Mouse (Mus musculus): ENCODE measurements around the gene Dock1.

Gene Dock1

DNA sequence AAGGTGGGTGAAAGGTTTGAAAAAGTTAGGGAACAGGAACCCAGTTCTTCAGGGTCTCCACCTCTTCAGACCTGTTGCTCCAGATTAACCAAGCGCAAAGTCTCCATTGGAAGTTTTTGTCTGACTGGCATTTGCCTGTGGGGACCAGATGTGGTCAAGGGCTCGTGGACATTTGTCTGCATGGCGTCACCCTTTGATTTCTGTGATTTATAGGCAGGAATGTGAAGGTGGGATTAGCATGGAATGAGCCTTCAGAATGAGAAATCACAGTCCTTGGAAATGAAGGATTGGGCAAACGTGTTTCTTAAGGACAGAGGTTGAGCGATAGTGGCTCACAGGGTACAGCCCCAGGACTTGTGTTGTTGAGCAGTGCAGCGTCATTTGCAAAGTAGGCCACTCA is 17.9 kb downstream of the Dock1 start:
- peaks cover 50% of the 10 kb centered on the region for H3K4me1 ChIP-seq (replicated peaks; ENCODE audit: low read depth, low read length)
- TF ChIP-seq POU5F1 (IDR thresholded peaks at IDR 0.05; ENCODE audit: borderline replicate concordance, low read length): no peak
- no peak for TF ChIP-seq NANOG (IDR thresholded peaks at IDR 0.05; ENCODE audit: borderline replicate concordance, low read length)
- TF ChIP-seq CTCF (conservative IDR thresholded peaks at IDR 0.05; ENCODE audit: low read length): no peak
- H3K9me3 ChIP-seq (ENCODE audit: low read length): 0 out of 2 replicates have a peak, but pooled peaks cover 4% of the 10 kb centered on the region
- H3K4me3 ChIP-seq (replicated peaks; ENCODE audit: low read length): no peak overlapping the region
- peaks cover 15% of the 10 kb centered on the region for H3K36me3 ChIP-seq (ENCODE audit: insufficient read depth, low read length)
- H3K27me3 ChIP-seq (ENCODE audit: insufficient read depth, low read length): no peaks in the 10 kb centered on the region

- Histone ChIP-seq H3K27me3 (ENCODE audit: insufficient read depth, low read length) (no peaks in the 10 kb centered on the region), H3K9me3 (ENCODE audit: low read length) (0 out of 2 replicates have a peak, but pooled peaks cover 4% of the 10 kb centered on the region), H3K4me3 (replicated peaks; ENCODE audit: low read length) (no peak overlapping the region), H3K4me1 (replicated peaks; ENCODE audit: low read depth, low read length) (peaks cover 50% of the 10 kb centered on the region), H3K36me3 (ENCODE audit: insufficient read depth, low read length) (peaks cover 21% of the 10 kb centered on the region)
- TF ChIP-seq POU5F1 (IDR thresholded peaks at IDR 0.05; ENCODE audit: borderline replicate concordance, low read length): no peak
- TF ChIP-seq NANOG (IDR thresholded peaks at IDR 0.05; ENCODE audit: borderline replicate concordance, low read length): no peak
- no peak for TF ChIP-seq CTCF (conservative IDR thresholded peaks at IDR 0.05; ENCODE audit: low read length)
These were observed 19.7 kb downstream of the Dock1 start for GRCm38 (mm10) chr7:134690118-134690517.

DNA sequence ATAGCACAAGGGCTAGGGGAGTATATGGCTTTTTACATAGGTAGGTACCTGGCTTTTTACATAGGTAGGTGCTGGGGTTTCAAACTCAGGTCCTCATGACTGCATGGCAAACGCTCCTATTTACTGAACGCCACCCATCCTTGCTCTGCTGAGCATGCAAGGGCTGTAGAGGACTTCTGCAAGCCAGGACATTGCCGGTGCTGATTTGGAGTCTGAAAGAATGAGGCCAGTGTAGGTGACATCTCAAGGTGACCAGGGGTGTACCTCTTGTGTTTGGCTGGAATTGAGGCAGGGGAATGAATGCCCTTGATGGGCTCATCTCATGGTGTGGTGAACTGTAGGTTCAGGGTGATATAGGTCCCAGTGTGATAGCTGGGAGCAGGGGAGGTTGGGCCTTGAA is 20.4 kb downstream of the Dock1 start:
- peaks cover 21% of the 10 kb centered on the region for H3K36me3 ChIP-seq (ENCODE audit: insufficient read depth, low read length)

DNA sequence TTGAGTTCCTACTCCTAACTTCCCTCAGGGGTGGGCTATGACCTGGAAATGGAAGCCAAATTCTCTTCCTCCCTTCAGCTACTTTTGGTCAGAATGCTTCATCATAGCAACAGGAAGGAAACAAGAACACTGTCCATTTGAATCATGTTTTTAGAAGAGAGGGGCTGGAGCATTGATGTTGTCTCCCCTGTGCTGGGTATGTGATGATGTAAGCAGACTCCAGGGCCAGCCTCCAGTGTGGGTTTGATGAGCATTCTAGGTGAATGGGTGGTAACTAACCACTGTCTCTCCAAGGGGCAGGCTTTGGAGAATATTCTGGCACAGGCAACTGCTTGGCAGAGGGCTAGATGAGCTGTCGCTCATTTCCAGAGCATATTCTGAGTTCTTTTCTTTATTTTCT is 22.9 kb downstream of the Dock1 start:
- H3K27me3 ChIP-seq (ENCODE audit: insufficient read depth, low read length): no peaks in the 10 kb centered on the region
- no peak overlapping the region for H3K4me3 ChIP-seq (replicated peaks; ENCODE audit: low read length)
- H3K9me3 ChIP-seq (ENCODE audit: low read length): no peaks in the 10 kb centered on the region
- peaks cover 71% of the 10 kb centered on the region for H3K4me1 ChIP-seq (replicated peaks; ENCODE audit: low read depth, low read length)
- TF ChIP-seq POU5F1 (IDR thresholded peaks at IDR 0.05; ENCODE audit: borderline replicate concordance, low read length) (no peak), NANOG (IDR thresholded peaks at IDR 0.05; ENCODE audit: borderline replicate concordance, low read length) (no peak), CTCF (conservative IDR thresholded peaks at IDR 0.05; ENCODE audit: low read length) (no peak)
- peaks cover 11% of the 10 kb centered on the region for H3K36me3 ChIP-seq (ENCODE audit: insufficient read depth, low read length)

More for the DNA sequence above, 20.4 kb downstream of the Dock1 start:
- Histone ChIP-seq H3K27me3 (ENCODE audit: insufficient read depth, low read length) (no peaks in the 10 kb centered on the region), H3K4me3 (replicated peaks; ENCODE audit: low read length) (no peak overlapping the region), H3K4me1 (replicated peaks; ENCODE audit: low read depth, low read length) (peaks cover 52% of the 10 kb centered on the region), H3K9me3 (ENCODE audit: low read length) (0 out of 2 replicates have a peak, but pooled peaks cover 4% of the 10 kb centered on the region)
- no peak for TF ChIP-seq CTCF (conservative IDR thresholded peaks at IDR 0.05; ENCODE audit: low read length)
- no peak for TF ChIP-seq POU5F1 (IDR thresholded peaks at IDR 0.05; ENCODE audit: borderline replicate concordance, low read length)
- no peak for TF ChIP-seq NANOG (IDR thresholded peaks at IDR 0.05; ENCODE audit: borderline replicate concordance, low read length)

- H3K4me3 ChIP-seq (replicated peaks; ENCODE audit: low read length): 0 out of 2 replicates have a peak overlapping the region, but pooled peaks have one; percentile 4
- H3K9me3 ChIP-seq (ENCODE audit: low read length): no peaks in the 10 kb centered on the region
- H3K36me3 ChIP-seq (ENCODE audit: insufficient read depth, low read length): peaks cover 6% of the 10 kb centered on the region
- TF ChIP-seq POU5F1 (IDR thresholded peaks at IDR 0.05; ENCODE audit: borderline replicate concordance, low read length): no peak
- TF ChIP-seq CTCF (conservative IDR thresholded peaks at IDR 0.05; ENCODE audit: low read length): no peak
- H3K27me3 ChIP-seq (ENCODE audit: insufficient read depth, low read length): no peaks in the 10 kb centered on the region
- peaks cover 86% of the 10 kb centered on the region for H3K4me1 ChIP-seq (replicated peaks; ENCODE audit: low read depth, low read length)
These were observed 25.0 kb downstream of the Dock1 start for GRCm38 (mm10) chr7:134695431-134695830.

DNA sequence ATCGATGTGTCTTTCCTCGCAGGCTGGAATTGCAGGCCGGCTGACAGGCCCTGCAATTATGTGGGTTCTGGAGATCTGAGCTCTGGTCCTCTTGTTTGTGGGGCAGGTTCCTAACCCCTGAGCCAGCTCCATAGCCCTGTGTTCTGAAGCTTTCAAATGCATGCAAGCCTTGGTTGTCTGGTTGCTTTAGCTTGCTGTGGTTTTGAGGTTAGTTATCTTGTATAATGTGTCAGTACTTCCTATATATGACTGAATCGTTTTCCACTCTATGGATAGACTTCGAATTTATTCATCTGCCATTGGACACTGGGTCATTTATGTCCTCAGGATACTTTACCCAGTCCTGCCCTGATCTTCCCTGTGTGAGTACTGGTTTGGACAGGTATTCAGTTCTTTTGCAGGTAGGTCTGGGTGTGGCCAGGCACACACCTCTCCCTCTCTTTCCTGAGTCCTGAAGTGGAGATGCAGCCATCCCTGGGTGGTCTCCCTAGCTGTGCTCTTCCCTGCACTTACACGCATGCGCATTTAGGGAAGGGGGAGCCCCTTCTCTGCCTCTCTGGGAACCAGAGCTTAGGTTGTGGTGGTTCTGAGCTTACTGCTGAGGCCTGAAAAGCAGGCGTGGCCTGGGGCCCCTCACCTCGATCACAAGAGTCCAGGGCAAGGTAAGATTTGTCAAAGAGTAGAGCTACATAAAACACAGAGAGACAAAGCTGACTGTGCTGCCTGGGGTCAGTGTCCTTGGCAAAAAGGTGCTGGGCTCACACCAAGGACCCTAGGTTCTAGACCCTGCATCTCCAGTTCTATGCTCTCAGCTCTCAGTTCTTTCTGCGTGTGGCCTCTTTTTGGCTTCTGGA is 25.9 kb downstream of the Dock1 start:
- Histone ChIP-seq H3K9me3 (ENCODE audit: low read length) (no peaks in the 10 kb centered on the region), H3K27me3 (ENCODE audit: insufficient read depth, low read length) (no peaks in the 10 kb centered on the region), H3K4me3 (replicated peaks; ENCODE audit: low read length) (0 out of 2 replicates have a peak overlapping the region, but pooled peaks have one; percentile 10), H3K4me1 (replicated peaks; ENCODE audit: low read depth, low read length) (peaks cover 88% of the 10 kb centered on the region), H3K36me3 (ENCODE audit: insufficient read depth, low read length) (peaks cover 6% of the 10 kb centered on the region)
- TF ChIP-seq CTCF (conservative IDR thresholded peaks at IDR 0.05; ENCODE audit: low read length): no peak
- TF ChIP-seq NANOG (IDR thresholded peaks at IDR 0.05; ENCODE audit: borderline replicate concordance, low read length): no peak
- TF ChIP-seq POU5F1 (IDR thresholded peaks at IDR 0.05; ENCODE audit: borderline replicate concordance, low read length): no peak

- peaks cover 93% of the 10 kb centered on the region for H3K4me1 ChIP-seq (replicated peaks; ENCODE audit: low read depth, low read length)
These were observed 27.0 kb downstream of the Dock1 start for GRCm38 (mm10) chr7:134697479-134697878.

GRCm38 (mm10) chr7:134698246-134698645 is 27.8 kb downstream of the Dock1 start:
- Histone ChIP-seq H3K36me3 (ENCODE audit: insufficient read depth, low read length) (peaks cover 6% of the 10 kb centered on the region), H3K4me3 (replicated peaks; ENCODE audit: low read length) (no peak overlapping the region), H3K4me1 (replicated peaks; ENCODE audit: low read depth, low read length) (peaks cover 92% of the 10 kb centered on the region), H3K27me3 (ENCODE audit: insufficient read depth, low read length) (no peaks in the 10 kb centered on the region), H3K9me3 (ENCODE audit: low read length) (no peaks in the 10 kb centered on the region)
- TF ChIP-seq NANOG (IDR thresholded peaks at IDR 0.05; ENCODE audit: borderline replicate concordance, low read length) (no peak), CTCF (conservative IDR thresholded peaks at IDR 0.05; ENCODE audit: low read length) (no peak), POU5F1 (IDR thresholded peaks at IDR 0.05; ENCODE audit: borderline replicate concordance, low read length) (no peak)

More at GRCm38 (mm10) chr7:134697479-134697878, 27.0 kb downstream of the Dock1 start:
- TF ChIP-seq CTCF (conservative IDR thresholded peaks at IDR 0.05; ENCODE audit: low read length): no peak
- no peak for TF ChIP-seq POU5F1 (IDR thresholded peaks at IDR 0.05; ENCODE audit: borderline replicate concordance, low read length)
- TF ChIP-seq NANOG (IDR thresholded peaks at IDR 0.05; ENCODE audit: borderline replicate concordance, low read length): no peak
- H3K9me3 ChIP-seq (ENCODE audit: low read length): no peaks in the 10 kb centered on the region
- peaks cover 6% of the 10 kb centered on the region for H3K36me3 ChIP-seq (ENCODE audit: insufficient read depth, low read length)
- H3K27me3 ChIP-seq (ENCODE audit: insufficient read depth, low read length): no peaks in the 10 kb centered on the region
- H3K4me3 ChIP-seq (replicated peaks; ENCODE audit: low read length): no peak overlapping the region

Data from E14TG2a.4 (cell line).